Mouse (Mus musculus) CH12.LX (cell line): Measurements from ENCODE around the gene March9. TPM values are rescaled to one million over a fixed set of nuclear protein-coding genes. Genes with fewer than 3 reads are reported as not detected.

ENCODE experiments used
- DNase-seq: peaks from one replicate; pipeline ENCODE4 v3.0.0-alpha.2; 2013; ENCODE audit errors: extremely low read depth
- H3K27ac ChIP-seq: 2 replicates; pipeline ENCODE4 v1.5.1; 2012; ENCODE audit warnings: low read depth, mild to moderate bottlenecking, control low read depth, moderate library complexity; ENCODE audit not compliant: insufficient read depth
- H3K27me3 ChIP-seq: replicated peaks from 2 replicates; pipeline ENCODE3; 2012; ENCODE audit warnings: inconsistent platforms
- H3K36me3 ChIP-seq, 2 experiments: replicated peaks in 1 of 2; 2 replicates each; pipeline versions ENCODE3 to v1.6.1; 2012; ENCODE audit warnings: inconsistent platforms in 1 of 2, low read length in 1 of 2, mild to moderate bottlenecking in 1 of 2, mixed read lengths in 1 of 2, moderate library complexity in 1 of 2; ENCODE audit not compliant: control insufficient read depth in 1 of 2, insufficient read depth in 1 of 2
- H3K4me1 ChIP-seq, 2 experiments: 2 replicates each; pipeline ENCODE4 v1.6.1; 2012; ENCODE audit warnings: inconsistent platforms in 1 of 2, moderate library complexity in 1 of 2; ENCODE audit not compliant: insufficient read depth in 2 of 2, control insufficient read depth in 1 of 2
- H3K4me2 ChIP-seq: 2 replicates; pipeline ENCODE4 v1.6.1; 2012; ENCODE audit warnings: low read depth, mild to moderate bottlenecking, control low read depth; ENCODE audit not compliant: poor library complexity, insufficient read depth, severe bottlenecking
- H3K4me3 ChIP-seq, 3 experiments: fragments of 150-350 bp in 1 of 3; sonication (generic) in 1 of 3; replicated peaks in 1 of 3; 2 replicates each; pipeline versions ENCODE3 to v1.5.1; 2011 to 2012; ENCODE audit warnings: low read depth in 2 of 3, low read length in 2 of 3, mild to moderate bottlenecking in 2 of 3, moderate library complexity in 2 of 3, control low read depth in 1 of 3, improper control_type of control experiment in 1 of 3, inconsistent platforms in 1 of 3, mixed read lengths in 1 of 3; ENCODE audit not compliant: poor library complexity in 1 of 3
- H3K79me2 ChIP-seq: replicated peaks from 2 replicates; pipeline ENCODE4 v1.6.1; 2012; ENCODE audit warnings: mild to moderate bottlenecking, moderate library complexity; ENCODE audit not compliant: control insufficient read depth, poor library complexity, insufficient read depth, severe bottlenecking; ENCODE audit errors: extremely low read depth
- H3K9ac ChIP-seq: 2 replicates; pipeline ENCODE4 v1.6.1; 2012; ENCODE audit warnings: low read depth, mild to moderate bottlenecking, control low read depth, moderate library complexity; ENCODE audit not compliant: insufficient read depth
- H3K9me3 ChIP-seq: replicated peaks from 2 replicates; pipeline ENCODE3; 2012; ENCODE audit warnings: low read length, inconsistent platforms, mixed read lengths
- CHD1 ChIP-seq: IDR thresholded peaks from 2 replicates; pipeline ENCODE4 v1.6.1; 2012; ENCODE audit warnings: low read depth, low read length, improper control_type of control experiment, inconsistent platforms
- EP300 ChIP-seq: IDR thresholded peaks from 2 replicates; pipeline ENCODE4 v1.6.1; 2011; ENCODE audit warnings: low read length, improper control_type of control experiment
- GABPA ChIP-seq: IDR thresholded peaks from 2 replicates; pipeline ENCODE4 v1.6.1; 2012; ENCODE audit warnings: low read depth, low read length, improper control_type of control experiment, inconsistent platforms; ENCODE audit not compliant: insufficient replicate concordance
- JUND ChIP-seq: conservative IDR thresholded peaks from 2 replicates; pipeline ENCODE4 v1.6.1; 2011; ENCODE audit warnings: low read depth, low read length, improper control_type of control experiment
- KAT2A ChIP-seq: IDR thresholded peaks from 2 replicates; pipeline ENCODE4 v1.6.1; 2012; ENCODE audit warnings: low read length, improper control_type of control experiment, inconsistent platforms; ENCODE audit not compliant: insufficient replicate concordance
- MAZ ChIP-seq: IDR thresholded peaks from 2 replicates; pipeline ENCODE4 v1.6.1; 2012; ENCODE audit warnings: low read depth, mild to moderate bottlenecking, inconsistent platforms, low read length, improper control_type of control experiment, moderate library complexity
- MEF2A ChIP-seq: IDR thresholded peaks from 2 replicates; pipeline ENCODE4 v1.6.1; 2014; ENCODE audit warnings: low read depth, mild to moderate bottlenecking, inconsistent platforms, low read length, improper control_type of control experiment, borderline replicate concordance
- MYC ChIP-seq: IDR thresholded peaks from 2 replicates; pipeline ENCODE4 v1.6.1; 2011; ENCODE audit warnings: low read depth, mild to moderate bottlenecking, improper control_type of control experiment, low read length
- NELFE ChIP-seq: IDR thresholded peaks from 2 replicates; pipeline ENCODE4 v1.6.1; 2011; ENCODE audit warnings: low read depth, low read length, improper control_type of control experiment
- PAX5 ChIP-seq: IDR thresholded peaks from 2 replicates; pipeline ENCODE4 v1.6.1; 2012; ENCODE audit warnings: low read length, inconsistent platforms, mixed read lengths
- RAD21 ChIP-seq: IDR thresholded peaks from 2 replicates; pipeline ENCODE4 v1.6.1; 2011; ENCODE audit warnings: low read depth, mild to moderate bottlenecking, low read length, improper control_type of control experiment, moderate library complexity
- RCOR1 ChIP-seq: conservative IDR thresholded peaks from 2 replicates; pipeline ENCODE4 v1.6.1; 2012; ENCODE audit warnings: low read depth, mild to moderate bottlenecking, inconsistent platforms, low read length, improper control_type of control experiment
- SMC3 ChIP-seq: IDR thresholded peaks from 2 replicates; pipeline ENCODE4 v1.6.1; 2011; ENCODE audit warnings: low read depth, low read length, improper control_type of control experiment
- TBP ChIP-seq: conservative IDR thresholded peaks from 2 replicates; pipeline ENCODE4 v1.6.1; 2011; ENCODE audit warnings: low read depth, low read length, improper control_type of control experiment
- TCF12 ChIP-seq: IDR thresholded peaks from 2 replicates; pipeline ENCODE4 v1.6.1; 2014; ENCODE audit warnings: low read depth, mild to moderate bottlenecking, inconsistent platforms, low read length, improper control_type of control experiment
- UBTF ChIP-seq: IDR thresholded peaks from 2 replicates; pipeline ENCODE4 v1.6.1; 2012; ENCODE audit warnings: low read depth, mild to moderate bottlenecking, inconsistent platforms, low read length, improper control_type of control experiment, moderate library complexity
- USF1 ChIP-seq: IDR thresholded peaks from 2 replicates; pipeline ENCODE4 v1.6.1; 2014; ENCODE audit warnings: low read depth, mild to moderate bottlenecking, inconsistent platforms, low read length, improper control_type of control experiment
- USF2 ChIP-seq: conservative IDR thresholded peaks from 2 replicates; pipeline ENCODE4 v1.6.1; 2011; ENCODE audit warnings: low read depth, low read length, improper control_type of control experiment
- ZC3H11A ChIP-seq: IDR thresholded peaks from 2 replicates; pipeline ENCODE4 v1.6.1; 2012; ENCODE audit warnings: low read depth, mild to moderate bottlenecking, inconsistent platforms, low read length, improper control_type of control experiment
- ZKSCAN1 ChIP-seq: IDR thresholded peaks from 2 replicates; pipeline ENCODE4 v1.6.1; 2012; ENCODE audit warnings: low read depth, inconsistent platforms, low read length, improper control_type of control experiment, borderline replicate concordance
- ZMIZ1 ChIP-seq: IDR thresholded peaks from 2 replicates; pipeline ENCODE4 v1.6.1; 2012; ENCODE audit warnings: low read depth, mild to moderate bottlenecking, inconsistent platforms, low read length, improper control_type of control experiment
- dilution Hi-C: fragments of 300-500 bp; cut with MboI; formaldehyde crosslinking; loops from 2 replicates; pipeline ENCODE4 v1.14.3; 2020; ENCODE audit warnings: low sequenced_read_pairs; ENCODE audit not compliant: extremely low pct_unique_long_range_greater_than_20kb, extremely low pct_ligation_motif_present
- in situ Hi-C: fragments of 300-500 bp; cut with MboI; formaldehyde crosslinking; loops from 3 replicates; pipeline ENCODE4 v1.14.3; 2019; ENCODE audit warnings: low sequenced_read_pairs, low pct_ligation_motif_present, low pct_unique_long_range_greater_than_20kb, mixed read lengths
- polyA plus RNA-seq: library from polyadenylated mRNA; unstranded; fragments of >175 nt; gene quantifications from 2 replicates; pipeline ENCODE4 v1.2.1, GENCODE M21; 2012; ENCODE audit warnings: low read depth; ENCODE audit not compliant: insufficient read length
- total RNA-seq, 2 experiments: library from RNA; depleted of rRNA; stranded (reverse); fragments of 300-350 nt in 1 of 2; fragments of >200 nt in 1 of 2; gene quantifications; 2 replicates each; pipeline ENCODE4 v1.2.3; 2012 to 2014

The March9 gene
- total and polyA plus RNA-seq, 3 experiments: 0.68 to 3.4 (median 1.0) TPM

DNA sequence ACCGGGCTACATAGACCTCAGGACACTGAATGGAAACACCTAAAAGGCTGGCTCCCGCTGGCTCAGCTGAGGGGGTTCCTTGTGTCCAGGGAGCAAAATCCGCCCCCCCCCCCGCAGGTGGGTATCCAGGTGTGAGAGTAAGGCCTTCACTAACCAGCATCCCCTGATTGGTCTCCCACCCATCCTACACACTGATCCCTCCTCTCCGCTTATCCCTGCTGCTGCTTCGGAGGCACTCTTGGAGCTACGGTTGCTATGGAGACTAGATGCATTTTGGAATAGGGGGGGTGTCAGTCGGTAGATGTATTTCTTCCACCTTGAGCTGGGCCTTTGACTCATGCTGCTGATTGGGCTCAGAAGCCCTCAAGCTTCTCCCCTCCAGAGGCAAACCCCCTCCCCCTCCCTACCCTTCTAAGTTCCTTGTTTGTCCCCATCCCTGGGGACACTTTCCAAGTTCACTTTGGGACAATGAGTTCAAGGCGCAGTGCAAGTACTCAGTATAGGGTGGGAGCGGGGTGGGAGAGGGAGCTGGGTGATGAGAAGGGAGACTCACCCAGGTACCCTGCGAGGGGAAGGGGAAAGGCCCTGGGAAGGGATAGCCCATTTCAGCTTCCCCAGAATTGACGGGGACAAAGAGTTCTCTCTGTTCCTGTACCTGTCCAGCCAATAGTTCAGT is 18.2 kb upstream of the March9 start:
- no peaks in the 10 kb centered on the region for H3K27me3 ChIP-seq
- no peaks in the 10 kb centered on the region for H3K9me3 ChIP-seq
- H3K4me2 ChIP-seq: no peak overlapping the region
- H3K9ac ChIP-seq: no peak overlapping the region
- H3K4me1 ChIP-seq: peaks cover 4 to 20% of the 10 kb centered on the region in 2 experiments; a peak in 3 of 4 replicates
- TF ChIP-seq UBTF (no peak), MEF2A (no peak), TBP (no peak), ZKSCAN1 (no peak), ZC3H11A (no peak), JUND (no peak), TCF12 (no peak), SMC3 (no peak), USF2 (no peak), EP300 (no peak), MAZ (no peak), MYC (no peak)
- TF ChIP-seq, all 38 proteins: peak for 0
- Histone ChIP-seq H3K4me3 (no peak overlapping the region), H3K27ac (no peak overlapping the region), H3K36me3 (peaks cover 22 to 56% of the 10 kb centered on the region in 2 experiments), H3K79me2 (peaks cover 9% of the 10 kb centered on the region)
- no peak for DNase-seq
- in situ Hi-C loops: no loop called here
- dilution Hi-C loops: no loop called here

DNA sequence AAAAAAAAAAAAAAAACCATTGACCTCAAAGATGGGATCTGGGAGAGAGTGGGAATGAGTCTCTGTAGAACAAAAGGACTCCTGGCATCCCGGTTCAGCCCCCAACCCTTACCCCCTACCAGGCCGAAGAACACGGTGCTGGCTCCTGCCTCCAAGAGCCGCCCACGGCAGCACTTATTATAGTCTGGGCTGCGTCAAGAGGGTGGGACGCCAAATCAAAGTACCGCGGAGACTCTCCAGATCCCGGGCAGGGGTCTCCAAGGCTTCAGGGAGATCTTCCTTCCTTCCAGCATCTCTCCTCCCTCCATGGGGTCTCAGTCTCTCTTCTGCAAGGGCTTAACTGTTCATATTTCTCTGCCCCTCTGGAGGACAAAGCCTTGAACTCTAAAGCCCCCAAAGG is 17.5 kb upstream of the March9 start:
- no peak overlapping the region for H3K4me2 ChIP-seq
- TF ChIP-seq EP300: no peak
- no peak for TF ChIP-seq JUND
- TF ChIP-seq TCF12: no peak
- no peak for TF ChIP-seq GABPA
- no peak for TF ChIP-seq RAD21
- TF ChIP-seq SMC3: no peak
- no peak for TF ChIP-seq USF1
- TF ChIP-seq KAT2A: no peak
- no peak for TF ChIP-seq USF2
- no peak for TF ChIP-seq PAX5
- TF ChIP-seq RCOR1: no peak
- TF ChIP-seq CHD1: no peak
- TF ChIP-seq ZMIZ1: no peak
- no peak for TF ChIP-seq NELFE
- no peak overlapping the region for H3K4me3 ChIP-seq
- no peaks in the 10 kb centered on the region for H3K9me3 ChIP-seq
- peaks cover 16 to 49% of the 10 kb centered on the region in 2 experiments for H3K36me3 ChIP-seq
- H3K27ac ChIP-seq: no peak overlapping the region
- DNase-seq: no peak
- peaks cover 4 to 20% of the 10 kb centered on the region in 2 experiments; a peak in 3 of 4 replicates for H3K4me1 ChIP-seq
- no peaks in the 10 kb centered on the region for H3K27me3 ChIP-seq
- in situ Hi-C loops: no loop called here
- dilution Hi-C loops: no loop called here
- H3K9ac ChIP-seq: no peak overlapping the region
- H3K79me2 ChIP-seq: peaks cover 9% of the 10 kb centered on the region
